Mouse (Mus musculus) heart, adult 2 months (tissue): Measurements from ENCODE around the gene Pacrg.

ENCODE experiments used
- CTCF ChIP-seq: fragments of 200-600 bp; IDR thresholded peaks from 2 replicates; pipeline ENCODE4 v1.8.1; 2022; ENCODE audit warnings: antibody characterized with exemption, mild to moderate bottlenecking, moderate library complexity
- POLR2A ChIP-seq: fragments of 200-500 bp; IDR thresholded peaks from 2 replicates; pipeline ENCODE4 v1.6.1; 2011; ENCODE audit warnings: mild to moderate bottlenecking, low read depth, low read length, control low read depth; ENCODE audit not compliant: insufficient read depth

- TF ChIP-seq CTCF (no peak), POLR2A (no peak)
Observed at GRCm38 (mm10) chr17:10496066-10496465, 344.0 kb downstream of the Pacrg start.
